Mouse (Mus musculus) MEL (cell line): ENCODE measurements around the gene Olfr576.

Source experiments
- CHD2 ChIP-seq: IDR thresholded peaks from 2 replicates; pipeline ENCODE4 v1.6.1; 2011; ENCODE audit warnings: low read length, improper control_type of control experiment
- CTCF ChIP-seq, 3 experiments: IDR thresholded peaks in 2 of 3; conservative IDR thresholded peaks in 1 of 3; 2 replicates each; pipeline ENCODE4 v1.5.1; 2011 to 2012; ENCODE audit warnings: low read length in 3 of 3, low read depth in 2 of 3, mild to moderate bottlenecking in 2 of 3, improper control_type of control experiment in 1 of 3, inconsistent platforms in 1 of 3, mixed read lengths in 1 of 3, moderate library complexity in 1 of 3; ENCODE audit not compliant: control insufficient read depth in 1 of 3, insufficient read depth in 1 of 3, poor library complexity in 1 of 3, severe bottlenecking in 1 of 3
- EP300 ChIP-seq, 2 experiments: IDR thresholded peaks; 2 replicates each; pipeline ENCODE4 v1.6.1; 2011; ENCODE audit warnings: improper control_type of control experiment in 2 of 2, low read length in 2 of 2, low read depth in 1 of 2, mild to moderate bottlenecking in 1 of 2
- JUND ChIP-seq: IDR thresholded peaks from 2 replicates; pipeline ENCODE4 v1.6.1; 2011; ENCODE audit warnings: low read depth, mild to moderate bottlenecking, improper control_type of control experiment, low read length
- KAT2A ChIP-seq: conservative IDR thresholded peaks from 2 replicates; pipeline ENCODE4 v1.6.1; 2012; ENCODE audit warnings: low read depth, low read length, improper control_type of control experiment, inconsistent platforms
- MAFK ChIP-seq: IDR thresholded peaks from 2 replicates; pipeline ENCODE4 v1.6.1; 2011; ENCODE audit warnings: low read depth, mild to moderate bottlenecking, low read length, improper control_type of control experiment, borderline replicate concordance
- MEF2A ChIP-seq: IDR thresholded peaks from 2 replicates; pipeline ENCODE4 v1.6.1; 2014; ENCODE audit warnings: low read depth, mild to moderate bottlenecking, inconsistent platforms, low read length, improper control_type of control experiment; ENCODE audit not compliant: poor library complexity, insufficient replicate concordance, severe bottlenecking; ENCODE audit errors: extremely low read depth
- MXI1 ChIP-seq: IDR thresholded peaks from 2 replicates; pipeline ENCODE4 v1.6.1; 2011; ENCODE audit warnings: mild to moderate bottlenecking, low read depth, low read length, improper control_type of control experiment
- POLR2A ChIP-seq, 2 experiments: IDR thresholded peaks; 2 replicates each; pipeline ENCODE4 v1.6.1; 2011 to 2012; ENCODE audit warnings: low read length in 2 of 2, mild to moderate bottlenecking in 2 of 2, control low read depth in 1 of 2, improper control_type of control experiment in 1 of 2, low read depth in 1 of 2, moderate library complexity in 1 of 2; ENCODE audit not compliant: control insufficient read depth in 1 of 2, insufficient read depth in 1 of 2, poor library complexity in 1 of 2
- POLR2AphosphoS2 ChIP-seq: IDR thresholded peaks from 2 replicates; pipeline ENCODE4 v1.6.1; 2011; ENCODE audit warnings: low read length, improper control_type of control experiment
- SIN3A ChIP-seq: IDR thresholded peaks from 2 replicates; pipeline ENCODE4 v1.6.1; 2012; ENCODE audit warnings: low read length, improper control_type of control experiment, inconsistent platforms
- ZNF384 ChIP-seq: IDR thresholded peaks from 2 replicates; pipeline ENCODE4 v1.6.1; 2012; ENCODE audit warnings: low read depth, mild to moderate bottlenecking, inconsistent platforms, low read length, improper control_type of control experiment

GRCm38 (mm10) chr7:102958137-102958536 lies 4.3 kb upstream of the Olfr576 start:
- TF ChIP-seq CTCF (IDR thresholded peaks at IDR 0.05 in 2 of 3, conservative IDR thresholded peaks at IDR 0.05 in 1 of 3; ENCODE audit: control insufficient read depth in 1 of 3, insufficient read depth in 1 of 3, low read depth in 2 of 3, low read length in 3 of 3, poor library complexity in 1 of 3, severe bottlenecking in 1 of 3) (no peak), CHD2 (no peak), MXI1 (no peak), MEF2A (no peak), ZNF384 (no peak), KAT2A (no peak), POLR2AphosphoS2 (no peak), MAFK (no peak), SIN3A (no peak), JUND (no peak), EP300 (IDR thresholded peaks at IDR 0.05; ENCODE audit: low read depth in 1 of 2, low read length in 2 of 2) (no peak), POLR2A (IDR thresholded peaks at IDR 0.05; ENCODE audit: control insufficient read depth in 1 of 2, insufficient read depth in 1 of 2, low read depth in 1 of 2, low read length in 2 of 2, poor library complexity in 1 of 2) (no peak)
